ENCODE assay signal across 35 mouse cellular contexts in the genomic region with DNA sequence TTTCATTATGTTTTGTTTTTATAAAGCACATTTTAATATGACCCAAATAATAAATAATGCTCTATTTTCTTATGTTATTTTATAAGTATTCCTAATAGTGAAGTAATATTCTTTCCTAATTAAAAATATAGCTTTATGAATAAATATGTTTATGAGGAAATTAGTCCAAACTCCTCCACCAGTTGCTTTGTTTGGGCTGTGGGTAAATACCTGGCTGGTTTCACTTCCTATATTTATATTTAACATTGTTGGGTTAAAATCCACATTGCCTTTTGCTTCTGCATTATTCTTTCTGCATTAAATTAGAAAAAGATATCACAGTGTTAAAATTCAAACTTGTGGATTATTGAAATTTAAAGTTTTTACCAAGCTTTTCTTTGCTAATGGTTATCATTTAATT.
"Had no signal": no experiment of that assay in that cellular context is flagged by ENCODE, and none has a peak within 500 bp of the region (broad histone marks: within the 10 kb centered on the region; RNA-seq: fewer than 3 reads in every experiment).

No protein-coding gene starts in this region.

- H3K4me3 ChIP-seq: heart, embryonic 10.5 days; heart, embryonic 12.5 days; heart, embryonic 13.5 days; heart, embryonic 15.5 days; hindbrain, embryonic 10.5 days; hindbrain, embryonic 12.5 days; hindbrain, embryonic 13.5 days; hindbrain, embryonic 15.5 days; intestine, embryonic 15.5 days; kidney, embryonic 15.5 days; layer of hippocampus, adult 2 months; left cerebral cortex, adult 2 months had no signal

- DNase-seq: heart, postnatal 10 days; heart, postnatal 14 days; heart, postnatal 36 days; heart, postnatal 4 days; kidney, adult 18-20 months; kidney, adult 2 months; kidney, adult 8-10 months; kidney, adult 9 months; kidney, postnatal 10 days; kidney, postnatal 14 days; kidney, postnatal 25 days; kidney, postnatal 36 days; kidney, postnatal 4 days; layer of hippocampus, adult 9-11 months; layer of hippocampus, postnatal 36 days had no signal

- H3K27ac ChIP-seq: heart, embryonic 10.5 days; heart, embryonic 13.5 days; heart, embryonic 15.5 days; hindbrain, embryonic 10.5 days; hindbrain, embryonic 12.5 days; hindbrain, embryonic 13.5 days; hindbrain, embryonic 14.5 days; hindbrain, embryonic 15.5 days; hindbrain, postnatal 0 days; intestine, embryonic 15.5 days; kidney, embryonic 15.5 days; kidney, postnatal 0 days; layer of hippocampus, adult 2 months; left cerebral cortex, adult 2 months had no signal

- H3K9me3 ChIP-seq: heart, embryonic 10.5 days; heart, embryonic 12.5 days; heart, embryonic 13.5 days; heart, embryonic 15.5 days; hindbrain, embryonic 10.5 days; hindbrain, embryonic 12.5 days; hindbrain, embryonic 13.5 days; hindbrain, embryonic 15.5 days; intestine, embryonic 15.5 days; kidney, embryonic 15.5 days had no signal

- H3K4me1 ChIP-seq: heart, embryonic 10.5 days; heart, embryonic 12.5 days; heart, embryonic 13.5 days; heart, embryonic 15.5 days; hindbrain, embryonic 10.5 days; hindbrain, embryonic 12.5 days; hindbrain, embryonic 13.5 days; hindbrain, embryonic 15.5 days; intestine, embryonic 15.5 days; kidney, embryonic 15.5 days had no signal

- H3K9ac ChIP-seq: heart, embryonic 12.5 days; heart, embryonic 13.5 days; heart, embryonic 15.5 days; hindbrain, embryonic 12.5 days; hindbrain, embryonic 13.5 days; hindbrain, embryonic 14.5 days; hindbrain, embryonic 15.5 days; intestine, embryonic 15.5 days; kidney, embryonic 15.5 days had no signal

- H3K27me3 ChIP-seq: heart, embryonic 12.5 days; heart, embryonic 13.5 days; heart, embryonic 15.5 days; hindbrain, embryonic 12.5 days; hindbrain, embryonic 13.5 days; hindbrain, embryonic 15.5 days; intestine, embryonic 15.5 days; kidney, embryonic 15.5 days had no signal

- ATAC-seq: hindbrain, embryonic 16.5 days; hindbrain, postnatal 0 days; inflammation-experienced regulatory T-cells, adult 6 months; intestine, embryonic 15.5 days; intestine, embryonic 16.5 days; intestine, postnatal 0 days had no signal

- H3K36me3 ChIP-seq: heart, embryonic 10.5 days; heart, embryonic 12.5 days; heart, embryonic 13.5 days; heart, embryonic 15.5 days; hindbrain, embryonic 10.5 days; hindbrain, embryonic 12.5 days; hindbrain, embryonic 13.5 days; hindbrain, embryonic 15.5 days; intestine, embryonic 15.5 days; kidney, embryonic 15.5 days had no signal

- H3K4me2 ChIP-seq: heart, embryonic 11.5 days; heart, embryonic 12.5 days; heart, embryonic 13.5 days; heart, embryonic 15.5 days; hindbrain, embryonic 12.5 days; hindbrain, embryonic 13.5 days; hindbrain, embryonic 14.5 days; hindbrain, embryonic 15.5 days; intestine, embryonic 15.5 days; kidney, embryonic 15.5 days had no signal
